In genomic region chr5:122652506-122652905, GRCm38 (mm10) we compare ENCODE assay signal across 9 mouse cellular contexts. TPM values are rescaled to one million over a fixed set of nuclear protein-coding genes. Genes with fewer than 3 reads are reported as not detected.
DNase-seq lines count a peak whose midpoint lies in the region; ATAC-seq and TF ChIP-seq lines count a peak whose summit lies in the region.
"Had no signal": no experiment of that assay in that cellular context is flagged by ENCODE, and none has a peak within 500 bp of the region (broad histone marks: within the 10 kb centered on the region; RNA-seq: fewer than 3 reads in every experiment).

No protein-coding gene starts in this region.

- H3K9ac ChIP-seq in stomach, embryonic 14.5 days (replicated peaks; ENCODE audit: low read depth, low read length), result no peak overlapping the region
- no peak overlapping the region for H3K9ac ChIP-seq in stomach, postnatal 0 days (ENCODE audit: low read length)
- H3K9ac ChIP-seq in liver, embryonic 11.5 days (ENCODE audit: low read depth, low read length), result no peak overlapping the region
- H3K9ac ChIP-seq: stomach, embryonic 15.5 days had no signal

- H3K9me3 ChIP-seq in stomach, embryonic 14.5 days (ENCODE audit: control insufficient read depth, low read depth, low read length), result no peaks in the 10 kb centered on the region
- no peaks in the 10 kb centered on the region for H3K9me3 ChIP-seq in stomach, postnatal 0 days (ENCODE audit: control insufficient read depth, low read length)
- H3K9me3 ChIP-seq in liver, embryonic 11.5 days (ENCODE audit: control insufficient read depth, low read length), result no peaks in the 10 kb centered on the region
- H3K9me3 ChIP-seq: stomach, embryonic 15.5 days had no signal

- no peak overlapping the region for H3K4me2 ChIP-seq in stomach, embryonic 14.5 days (replicated peaks; ENCODE audit: low read depth, low read length)
- no peak overlapping the region for H3K4me2 ChIP-seq in stomach, postnatal 0 days (replicated peaks; ENCODE audit: low read depth)
- H3K4me2 ChIP-seq in liver, embryonic 11.5 days, result peak overlapping the region; percentile 33
- H3K4me2 ChIP-seq: stomach, embryonic 15.5 days had no signal

- H3K36me3 ChIP-seq in stomach, embryonic 14.5 days (ENCODE audit: control insufficient read depth, insufficient read depth, low read length), result no peaks in the 10 kb centered on the region
- H3K36me3 ChIP-seq in stomach, postnatal 0 days (ENCODE audit: control insufficient read depth, insufficient read depth, low read length), result no peaks in the 10 kb centered on the region
- H3K36me3 ChIP-seq in liver, embryonic 11.5 days (ENCODE audit: control insufficient read depth, insufficient read depth, low read length), result no peaks in the 10 kb centered on the region
- H3K36me3 ChIP-seq: stomach, embryonic 15.5 days had no signal

- 56% methylated on average over 7 of the region's 7 CpGs for WGBS in stomach, embryonic 14.5 days
- 63% methylated on average over 7 of the region's 7 CpGs for WGBS in stomach, postnatal 0 days
- 28% methylated on average over 7 of the region's 7 CpGs for WGBS in liver, embryonic 11.5 days

- no peak overlapping the region for H3K4me3 ChIP-seq in stomach, embryonic 14.5 days (ENCODE audit: low read depth, low read length)
- no peak overlapping the region for H3K4me3 ChIP-seq in stomach, postnatal 0 days (ENCODE audit: low read depth, low read length)
- H3K4me3 ChIP-seq in liver, embryonic 11.5 days (ENCODE audit: low read depth, low read length), result no peak overlapping the region
- H3K4me3 ChIP-seq: stomach, embryonic 15.5 days had no signal

- peaks cover 23% of the 10 kb centered on the region for H3K4me1 ChIP-seq in stomach, embryonic 14.5 days (ENCODE audit: control insufficient read depth, insufficient read depth, low read length)
- no peaks in the 10 kb centered on the region for H3K4me1 ChIP-seq in stomach, postnatal 0 days (replicated peaks; ENCODE audit: control insufficient read depth, insufficient read depth)
- H3K4me1 ChIP-seq in liver, embryonic 11.5 days (replicated peaks; ENCODE audit: control insufficient read depth, insufficient read depth, low read length), result peaks cover 33% of the 10 kb centered on the region

- no peaks in the 10 kb centered on the region for H3K27me3 ChIP-seq in stomach, embryonic 14.5 days (ENCODE audit: control insufficient read depth, insufficient read depth, low read length)
- no peaks in the 10 kb centered on the region for H3K27me3 ChIP-seq in stomach, postnatal 0 days (ENCODE audit: control insufficient read depth, insufficient read depth, low read length)
- no peaks in the 10 kb centered on the region for H3K27me3 ChIP-seq in liver, embryonic 11.5 days (replicated peaks; ENCODE audit: control insufficient read depth, insufficient read depth, low read length)
- H3K27me3 ChIP-seq: stomach, embryonic 15.5 days had no signal

- TF ChIP-seq EP300 in stomach, postnatal 0 days (optimal IDR thresholded peaks at IDR 0.05), result no peak

- no peak overlapping the region for H3K27ac ChIP-seq in stomach, embryonic 14.5 days (ENCODE audit: low read length)
- no peak overlapping the region for H3K27ac ChIP-seq in stomach, postnatal 0 days (replicated peaks)
- 0 out of 2 replicates have a peak overlapping the region, but pooled peaks have one; percentile 26 for H3K27ac ChIP-seq in liver, embryonic 11.5 days (ENCODE audit: low read depth, low read length)
- H3K27ac ChIP-seq: stomach, embryonic 15.5 days had no signal

- 0 out of 2 replicates have a peak, but pooled peaks have one; percentile 20 for ATAC-seq in stomach, embryonic 14.5 days (ENCODE audit: insufficient number of reproducible peaks, insufficient read depth, low FRiP score, low read depth)
- ATAC-seq in stomach, postnatal 0 days (ENCODE audit: low FRiP score, low TSS enrichment), result no peak
- peak; percentile 93 for ATAC-seq in liver, embryonic 11.5 days (replicated peaks; ENCODE audit: low FRiP score)

- TF ChIP-seq CTCF in stomach, postnatal 0 days (IDR thresholded peaks at IDR 0.05; ENCODE audit: low read depth), result no peak

- DNase-seq in adrenal gland, postnatal 10 days, result peak; percentile 31
- DNase-seq in adrenal gland, postnatal 25 days, result no peak
- no peak for DNase-seq in stomach, postnatal 0 days (ENCODE audit: low spot score)
- peak; percentile 54 for DNase-seq in liver, embryonic 11.5 days (ENCODE audit: low spot score)
- peak; percentile 31 for DNase-seq in thymus, postnatal 25 days
- no peak for DNase-seq in lung, postnatal 14 days
- no peak for DNase-seq in frontal cortex, adult 2 months (ENCODE audit: extremely low spot score in 1 of 2, low spot score in 1 of 2)

RNA-seq across cellular contexts. Expression of gene P2rx7, which starts 8.8 kb away (rescaled TPM):
- total RNA-seq in adrenal gland, postnatal 10 days (2021), result 1 to 10 TPM; 3.2 to 5.1 TPM
- 3.2 and 3.8 TPM in 2 replicates for total RNA-seq in adrenal gland, postnatal 25 days (2021)
- 1.9 and 2.9 TPM in 2 replicates for polyA plus RNA-seq in stomach, embryonic 14.5 days (2014; fragmentation: Nextera tagmentation; extraction: Ambion mirVana)
- polyA plus RNA-seq in stomach, postnatal 0 days (2015; fragmentation: Nextera tagmentation; extraction: Ambion mirVana), result 2.1 and 2.7 TPM in 2 replicates
- 0.47 and 1.3 TPM in 2 replicates for polyA plus RNA-seq in liver, embryonic 11.5 days (2014; fragmentation: Nextera tagmentation; extraction: Ambion mirVana)
- 14.3 and 16.3 TPM in 2 replicates for polyA plus RNA-seq in frontal cortex, adult 2 months (2012; rRNA removed)

RNA-seq across cellular contexts. Expression of gene Ift81, which starts 38.2 kb away (rescaled TPM):
- 10 to 100 TPM; 19.0 to 20.4 TPM for total RNA-seq in adrenal gland, postnatal 10 days (2021)
- total RNA-seq in adrenal gland, postnatal 25 days (2021), result 9.4 and 14.6 TPM in 2 replicates
- polyA plus RNA-seq in stomach, embryonic 14.5 days (2014; fragmentation: Nextera tagmentation; extraction: Ambion mirVana), result 49.9 and 50.8 TPM in 2 replicates
- 16.3 and 17.4 TPM in 2 replicates for polyA plus RNA-seq in stomach, postnatal 0 days (2015; fragmentation: Nextera tagmentation; extraction: Ambion mirVana)
- 8.9 and 10.9 TPM in 2 replicates for polyA plus RNA-seq in liver, embryonic 11.5 days (2014; fragmentation: Nextera tagmentation; extraction: Ambion mirVana)
- polyA plus RNA-seq in frontal cortex, adult 2 months (2012; rRNA removed), result 24.0 and 29.0 TPM in 2 replicates

RNA-seq across cellular contexts. Expression of gene P2rx4, which starts 54.8 kb away (rescaled TPM):
- total RNA-seq in adrenal gland, postnatal 10 days (2021), result 10 to 100 TPM; 29.5 to 32.4 TPM
- 37.6 and 41.9 TPM in 2 replicates for total RNA-seq in adrenal gland, postnatal 25 days (2021)
- 20.7 and 21.1 TPM in 2 replicates for polyA plus RNA-seq in stomach, embryonic 14.5 days (2014; fragmentation: Nextera tagmentation; extraction: Ambion mirVana)
- polyA plus RNA-seq in stomach, postnatal 0 days (2015; fragmentation: Nextera tagmentation; extraction: Ambion mirVana), result 22.8 and 24.7 TPM in 2 replicates
- polyA plus RNA-seq in liver, embryonic 11.5 days (2014; fragmentation: Nextera tagmentation; extraction: Ambion mirVana), result 27.1 and 30.2 TPM in 2 replicates
- 21.3 and 21.5 TPM in 2 replicates for polyA plus RNA-seq in frontal cortex, adult 2 months (2012; rRNA removed)

Comparison
In these comparisons a context has a peak if more than half of its experiments do, and no peak if none do; other contexts are left out.
1. DNase-seq: peak in adrenal gland, postnatal 10 days (single experiment), liver, embryonic 11.5 days (single experiment) and thymus, postnatal 25 days (single experiment); none in adrenal gland, postnatal 25 days (single experiment), stomach, postnatal 0 days (single experiment), lung, postnatal 14 days (single experiment) and frontal cortex, adult 2 months (0 of 2).